Comparison of ENCODE assay signal across 29 mouse cellular contexts in the genomic region with DNA sequence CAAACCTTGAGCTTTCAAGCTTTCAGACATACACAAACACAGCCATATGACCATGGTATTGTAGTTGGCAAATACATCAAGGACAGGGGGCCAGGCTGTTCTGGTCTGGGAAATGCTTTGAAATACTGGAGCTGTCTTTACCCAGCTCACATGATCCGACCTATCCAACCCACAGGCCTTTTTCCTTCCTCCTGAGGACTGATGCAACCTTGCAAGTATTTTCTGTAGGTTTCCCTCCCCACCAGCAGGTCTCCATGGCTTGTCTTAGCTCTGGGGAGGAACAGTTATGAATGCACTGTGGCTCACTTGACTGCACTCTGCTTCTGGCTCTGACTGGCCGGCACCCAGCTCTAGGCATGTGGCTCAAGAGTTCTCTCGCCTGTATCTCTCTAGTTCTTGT. TPM values are rescaled to one million over a fixed set of nuclear protein-coding genes. Genes with fewer than 3 reads are reported as not detected.
DNase-seq lines count a peak whose midpoint lies in the region; ATAC-seq and TF ChIP-seq lines count a peak whose summit lies in the region.
"Had no signal": no experiment of that assay in that cellular context is flagged by ENCODE, and none has a peak within 500 bp of the region (broad histone marks: within the 10 kb centered on the region; RNA-seq: fewer than 3 reads in every experiment).

No protein-coding gene starts in this region.

- H3K9ac ChIP-seq in embryonic facial prominence, embryonic 14.5 days (ENCODE audit: low read depth, low read length): no peak overlapping the region
- no peak overlapping the region for H3K9ac ChIP-seq in embryonic facial prominence, embryonic 15.5 days
- H3K9ac ChIP-seq: forebrain, embryonic 15.5 days; limb, embryonic 12.5 days; liver, embryonic 15.5 days; lung, embryonic 14.5 days; midbrain, embryonic 12.5 days; neural tube, embryonic 13.5 days had no signal

- peak; percentile 13 for DNase-seq in embryonic facial prominence, embryonic 14.5 days (ENCODE audit: low spot score)
- DNase-seq in embryonic facial prominence, embryonic 10.5 days (ENCODE audit: low spot score): no peak
- peak; percentile 26 for DNase-seq in MN1 (ENCODE audit: low spot score)
- no peak for DNase-seq in layer of hippocampus, adult 2 months (ENCODE audit: low spot score in 2 of 2)
- DNase-seq in urinary bladder, postnatal 4 days (ENCODE audit: low spot score in 2 of 2): no peak
- no peak for DNase-seq in layer of hippocampus, adult 9-10 months (ENCODE audit: low spot score)
- DNase-seq: cerebellum, adult 2 months; cerebellum, postnatal 14 days; gastrocnemius, adult 2 months; gastrocnemius, postnatal 36 days; heart, postnatal 14 days; kidney, adult 8-10 months; lung, embryonic 14.5 days; lung, postnatal 14 days; retina, postnatal 1 day; right cerebral cortex, postnatal 14 days; thymus, postnatal 4 days had no signal

- H3K4me2 ChIP-seq in embryonic facial prominence, embryonic 14.5 days (ENCODE audit: low read depth, low read length): no peak overlapping the region
- H3K4me2 ChIP-seq in embryonic facial prominence, embryonic 15.5 days (replicated peaks): no peak overlapping the region
- H3K4me2 ChIP-seq: forebrain, embryonic 15.5 days; limb, embryonic 12.5 days; liver, embryonic 15.5 days; lung, embryonic 14.5 days; midbrain, embryonic 12.5 days; neural tube, embryonic 13.5 days had no signal

- H3K4me3 ChIP-seq in embryonic facial prominence, embryonic 14.5 days (ENCODE audit: low read depth, low read length): no peak overlapping the region
- H3K4me3 ChIP-seq in embryonic facial prominence, embryonic 10.5 days: no peak overlapping the region
- no peak overlapping the region for H3K4me3 ChIP-seq in embryonic facial prominence, embryonic 15.5 days (replicated peaks)
- no peak overlapping the region for H3K4me3 ChIP-seq in layer of hippocampus, adult 2 months
- H3K4me3 ChIP-seq: forebrain, embryonic 10.5 days; forebrain, embryonic 15.5 days; gastrocnemius, adult 2 months; hindbrain, embryonic 10.5 days; limb, embryonic 12.5 days; liver, embryonic 15.5 days; midbrain, embryonic 12.5 days; myocyte; neural tube, embryonic 13.5 days had no signal

- 76% methylated on average over 3 of the region's 3 CpGs for WGBS in embryonic facial prominence, embryonic 14.5 days
- 83% methylated on average over 3 of the region's 3 CpGs for WGBS in embryonic facial prominence, embryonic 10.5 days
- 69% methylated on average over 3 of the region's 3 CpGs for WGBS in embryonic facial prominence, embryonic 15.5 days

- no peak for TF ChIP-seq CTCF in layer of hippocampus, adult 2 months (conservative IDR thresholded peaks at IDR 0.05)

- H3K4me1 ChIP-seq in embryonic facial prominence, embryonic 14.5 days (ENCODE audit: control insufficient read depth, insufficient read depth, low read length): no peaks in the 10 kb centered on the region; the same call in 1 of the 2 replicates
- H3K4me1 ChIP-seq in embryonic facial prominence, embryonic 10.5 days: no peaks in the 10 kb centered on the region; the same call in 1 of the 2 replicates
- no peaks in the 10 kb centered on the region for H3K4me1 ChIP-seq in embryonic facial prominence, embryonic 15.5 days
- H3K4me1 ChIP-seq: forebrain, embryonic 10.5 days; forebrain, embryonic 15.5 days; hindbrain, embryonic 10.5 days; limb, embryonic 12.5 days; neural tube, embryonic 13.5 days had no signal

- H3K27me3 ChIP-seq in embryonic facial prominence, embryonic 14.5 days (replicated peaks; ENCODE audit: control insufficient read depth, insufficient read depth, low read length): no peaks in the 10 kb centered on the region
- no peaks in the 10 kb centered on the region for H3K27me3 ChIP-seq in embryonic facial prominence, embryonic 10.5 days (replicated peaks; ENCODE audit: low read depth, poor library complexity, severe bottlenecking)
- no peaks in the 10 kb centered on the region for H3K27me3 ChIP-seq in embryonic facial prominence, embryonic 15.5 days
- H3K27me3 ChIP-seq: forebrain, embryonic 15.5 days; limb, embryonic 12.5 days; liver, embryonic 15.5 days; midbrain, embryonic 12.5 days; neural tube, embryonic 13.5 days had no signal

- H3K36me3 ChIP-seq in embryonic facial prominence, embryonic 14.5 days (ENCODE audit: control insufficient read depth, insufficient read depth, low read length): peaks cover 12% of the 10 kb centered on the region
- H3K36me3 ChIP-seq in embryonic facial prominence, embryonic 10.5 days (replicated peaks): peaks cover 30% of the 10 kb centered on the region
- peaks cover 2% of the 10 kb centered on the region; the same call in 1 of the 2 replicates for H3K36me3 ChIP-seq in embryonic facial prominence, embryonic 15.5 days
- H3K36me3 ChIP-seq: liver, embryonic 15.5 days had no signal

- no peak overlapping the region for H3K27ac ChIP-seq in embryonic facial prominence, embryonic 14.5 days (replicated peaks; ENCODE audit: low read depth, low read length)
- H3K27ac ChIP-seq in embryonic facial prominence, embryonic 10.5 days (replicated peaks): no peak overlapping the region
- no peak overlapping the region for H3K27ac ChIP-seq in embryonic facial prominence, embryonic 15.5 days (replicated peaks)
- no peak overlapping the region for H3K27ac ChIP-seq in layer of hippocampus, adult 2 months
- H3K27ac ChIP-seq: forebrain, embryonic 10.5 days; forebrain, embryonic 15.5 days; gastrocnemius, adult 2 months; hindbrain, embryonic 10.5 days; hindbrain, postnatal 0 days; kidney, postnatal 0 days; limb, embryonic 12.5 days; liver, embryonic 15.5 days; midbrain, embryonic 12.5 days; neural tube, embryonic 13.5 days had no signal

- peak; percentile 46; the same call in 1 of the 2 replicates for ATAC-seq in embryonic facial prominence, embryonic 14.5 days (ENCODE audit: low read depth)
- ATAC-seq in embryonic facial prominence, embryonic 15.5 days (ENCODE audit: insufficient number of reproducible peaks, low FRiP score, low TSS enrichment, low read depth): peak; percentile 47; the same call in 1 of the 2 replicates
- ATAC-seq: forebrain, embryonic 15.5 days; hindbrain, postnatal 0 days; intestine, embryonic 16.5 days had no signal

- H3K9me3 ChIP-seq in embryonic facial prominence, embryonic 14.5 days (ENCODE audit: control insufficient read depth, low read length): no peaks in the 10 kb centered on the region
- H3K9me3 ChIP-seq in embryonic facial prominence, embryonic 10.5 days: no peaks in the 10 kb centered on the region
- no peaks in the 10 kb centered on the region for H3K9me3 ChIP-seq in embryonic facial prominence, embryonic 15.5 days (replicated peaks)
- H3K9me3 ChIP-seq: forebrain, embryonic 10.5 days; forebrain, embryonic 15.5 days; hindbrain, embryonic 10.5 days; limb, embryonic 12.5 days; liver, embryonic 15.5 days; midbrain, embryonic 12.5 days; neural tube, embryonic 13.5 days had no signal

RNA-seq across cellular contexts. Expression of gene Pex16, which starts 57.8 kb away (rescaled TPM):
- 19.6 and 22.7 TPM in 2 replicates for polyA plus RNA-seq in embryonic facial prominence, embryonic 14.5 days (2014; fragmentation: Nextera tagmentation; extraction: Ambion mirVana)
- 18.6 and 22.4 TPM in 2 replicates for polyA plus RNA-seq in embryonic facial prominence, embryonic 10.5 days (2016; fragmentation: Nextera tagmentation; extraction: Ambion mirVana)
- polyA plus RNA-seq in embryonic facial prominence, embryonic 15.5 days (2015; fragmentation: Nextera tagmentation; extraction: Ambion mirVana): 27.8 and 28.8 TPM in 2 replicates
- 10 to 100 TPM; 34.9 to 36.1 TPM for total RNA-seq in layer of hippocampus, adult 2 months (2021)

RNA-seq across cellular contexts. Expression of gene Large2, which starts 58.0 kb away (rescaled TPM):
- polyA plus RNA-seq in embryonic facial prominence, embryonic 14.5 days (2014; fragmentation: Nextera tagmentation; extraction: Ambion mirVana): 10.7 and 11.1 TPM in 2 replicates
- polyA plus RNA-seq in embryonic facial prominence, embryonic 10.5 days (2016; fragmentation: Nextera tagmentation; extraction: Ambion mirVana): 10.2 and 12.4 TPM in 2 replicates
- polyA plus RNA-seq in embryonic facial prominence, embryonic 15.5 days (2015; fragmentation: Nextera tagmentation; extraction: Ambion mirVana): 22.5 and 23.6 TPM in 2 replicates
- 1 to 10 TPM in 1 of 2 experiments, under 1 TPM in 1; 0.98 to 1.1 TPM for total RNA-seq in layer of hippocampus, adult 2 months (2021)

Comparison
In these comparisons a context has a peak if more than half of its experiments do, and no peak if none do; other contexts are left out.
1. DNase-seq: peak in embryonic facial prominence, embryonic 14.5 days (single experiment) and MN1 (single experiment); none in embryonic facial prominence, embryonic 10.5 days (single experiment), layer of hippocampus, adult 2 months (0 of 2), urinary bladder, postnatal 4 days (0 of 2) and layer of hippocampus, adult 9-10 months (single experiment).